Mouse (Mus musculus) heart, postnatal 36 days (tissue): ENCODE measurements at regions not wholly inside any gene's neighbourhood (a gene's known extent, or its start where the extent isn't known, plus 50 kb on each side); places are given as distances from the start of the nearest gene placed in this dataset.

Experiments
- DNase-seq, 2 experiments: peaks; one replicate each; pipeline ENCODE4 v3.0.0; 2021 to 2022
- intact Hi-C: fragments of 180-260 bp; cut with DNase I; formaldehyde crosslinking; loops from one replicate; pipeline ENCODE4 v1.15.1; 2025

DNA sequence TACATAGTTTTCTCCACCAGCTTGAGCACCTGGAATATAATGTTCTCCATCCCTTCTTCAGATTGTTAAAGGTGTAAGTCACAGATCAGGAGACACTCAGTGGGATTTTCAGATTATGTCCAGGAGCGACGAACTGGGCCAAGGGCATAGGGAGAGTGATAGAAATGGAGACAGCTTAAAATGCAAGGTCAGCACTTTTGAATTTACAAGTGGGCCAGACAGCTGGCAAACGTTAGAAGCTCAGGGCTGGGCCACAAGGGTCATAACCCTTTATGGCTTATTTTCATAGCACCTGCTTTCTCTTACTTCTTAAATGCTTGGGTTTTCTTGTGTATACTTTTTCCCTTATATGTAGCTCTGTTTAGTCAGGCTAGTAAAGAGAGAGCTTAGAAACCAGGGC lies 488.8 kb upstream of the Hs6st1 start:
- intact Hi-C loops = no loop called here
- no peak for DNase-seq

DNA sequence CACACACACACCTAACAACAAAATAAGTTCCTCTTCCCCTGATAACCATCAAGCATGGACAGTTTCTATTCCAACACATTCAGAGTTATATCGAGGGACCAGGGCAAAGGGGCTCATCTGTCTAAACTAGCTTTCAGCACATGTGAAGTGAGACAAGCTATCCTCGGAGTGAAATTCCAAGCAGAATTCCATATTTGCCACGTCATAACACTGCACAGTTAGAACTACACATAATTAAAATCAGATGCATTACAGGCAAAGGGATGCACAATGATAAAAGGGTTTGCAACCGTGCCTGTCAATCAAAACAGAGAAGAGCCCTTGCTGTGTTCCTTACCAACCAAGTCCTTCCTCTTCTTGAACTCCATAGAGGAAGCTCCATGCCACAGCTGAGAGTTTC lies 488.2 kb upstream of the Hs6st1 start:
- intact Hi-C loops = no loop called here
- DNase-seq = no peak

DNA sequence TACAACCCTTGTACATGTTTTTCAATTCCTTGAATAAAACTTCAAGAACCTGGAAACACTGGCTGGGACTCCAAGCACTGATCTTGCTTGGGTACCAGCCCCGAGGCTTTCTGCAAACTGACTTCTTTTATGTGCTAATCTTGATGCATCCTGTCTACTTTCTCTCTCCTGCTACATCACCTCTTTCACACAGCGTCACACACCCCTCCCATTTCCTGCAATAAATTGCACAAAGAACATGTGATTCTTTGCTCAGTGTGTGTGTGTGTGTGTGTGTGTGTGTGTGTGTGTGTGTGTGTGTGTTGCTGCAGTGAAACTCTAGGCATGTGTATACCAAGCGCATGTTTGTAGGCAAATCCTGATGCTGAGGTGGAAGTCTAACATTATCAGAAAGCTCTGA lies 487.7 kb upstream of the Hs6st1 start:
- intact Hi-C loops = no loop called here
- no peak for DNase-seq

DNA sequence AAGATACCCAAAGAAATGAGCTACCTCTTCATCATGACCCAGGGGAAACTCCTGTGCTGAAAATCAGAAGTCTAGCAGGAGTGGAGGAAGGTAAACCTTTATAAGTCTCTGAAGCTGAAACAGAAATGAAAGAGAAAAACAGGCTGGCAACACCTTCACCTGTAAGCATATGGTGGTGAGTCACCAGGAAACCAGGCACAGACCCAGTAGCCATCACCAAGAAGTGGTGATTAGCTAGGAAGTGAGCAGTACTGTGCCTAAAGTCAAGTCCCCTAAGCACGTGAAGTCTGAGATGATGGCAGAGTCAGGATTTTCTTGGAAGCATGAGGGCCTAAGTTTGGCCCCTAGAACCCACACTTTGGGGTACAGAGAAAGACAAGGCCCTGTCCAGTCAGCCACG lies 480.3 kb upstream of the Hs6st1 start:
- DNase-seq = no peak
- intact Hi-C loops = no loop called here

DNA sequence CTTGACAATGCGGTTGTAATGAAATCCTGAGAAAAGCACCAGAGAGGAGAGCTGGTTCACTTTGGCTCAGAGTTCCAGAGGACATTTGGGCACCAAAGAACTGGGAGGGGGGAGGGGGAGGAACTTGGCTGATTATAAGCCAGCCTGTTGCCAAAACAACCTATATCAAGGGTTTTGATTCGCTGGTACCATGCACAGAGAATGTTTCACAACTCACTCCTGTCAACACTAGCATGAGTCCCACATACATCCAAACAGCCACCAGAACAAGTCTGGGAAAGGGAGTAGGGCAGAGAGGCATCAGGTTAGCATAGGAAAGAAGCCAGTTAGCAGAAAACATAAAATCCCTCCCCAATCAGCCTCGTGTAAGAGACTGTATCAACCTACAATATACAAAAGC lies 479.3 kb upstream of the Hs6st1 start:
- no peak for DNase-seq
- intact Hi-C loops = no loop called here

DNA sequence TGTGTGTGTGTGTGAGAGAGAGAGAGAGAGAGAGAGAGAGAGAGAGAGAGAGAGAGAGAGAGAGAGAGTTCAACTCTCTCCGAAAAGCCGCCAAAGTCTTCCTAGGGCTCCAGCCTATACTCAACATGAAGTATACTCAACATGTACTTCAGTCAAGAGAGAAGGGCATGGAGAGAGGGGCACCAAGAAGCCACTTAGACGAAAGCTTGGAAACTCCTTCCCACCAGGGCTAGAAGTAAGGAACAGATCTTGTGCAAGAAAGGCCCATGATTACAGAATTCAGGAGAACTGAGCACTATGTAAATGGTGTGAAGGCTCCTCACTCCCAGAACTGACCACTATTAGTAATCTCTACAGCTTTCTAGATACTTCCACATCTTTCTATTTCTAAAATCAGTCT lies 467.4 kb upstream of the Hs6st1 start:
- DNase-seq = no peak
- intact Hi-C loops = no loop called here

DNA sequence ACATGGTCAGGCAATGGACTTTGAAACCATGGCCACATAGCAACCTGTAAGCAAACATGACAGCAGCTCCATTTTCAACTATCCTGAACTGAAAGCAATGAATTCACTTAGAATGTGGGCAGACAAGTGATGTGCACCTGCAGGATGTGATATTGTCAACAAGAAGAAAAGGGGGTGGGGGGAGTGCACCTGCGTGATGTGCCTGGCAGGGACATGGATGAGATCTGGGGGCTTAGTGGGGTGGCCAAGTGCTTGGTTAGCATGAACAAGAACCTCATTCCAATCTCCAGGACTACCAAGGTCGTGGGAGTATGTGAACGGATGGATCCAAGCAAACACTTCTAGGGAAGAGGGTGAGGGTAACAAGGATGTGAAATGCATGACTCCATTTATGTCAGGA lies 453.1 kb upstream of the Hs6st1 start:
- intact Hi-C loops = no loop called here
- no peak for DNase-seq

DNA sequence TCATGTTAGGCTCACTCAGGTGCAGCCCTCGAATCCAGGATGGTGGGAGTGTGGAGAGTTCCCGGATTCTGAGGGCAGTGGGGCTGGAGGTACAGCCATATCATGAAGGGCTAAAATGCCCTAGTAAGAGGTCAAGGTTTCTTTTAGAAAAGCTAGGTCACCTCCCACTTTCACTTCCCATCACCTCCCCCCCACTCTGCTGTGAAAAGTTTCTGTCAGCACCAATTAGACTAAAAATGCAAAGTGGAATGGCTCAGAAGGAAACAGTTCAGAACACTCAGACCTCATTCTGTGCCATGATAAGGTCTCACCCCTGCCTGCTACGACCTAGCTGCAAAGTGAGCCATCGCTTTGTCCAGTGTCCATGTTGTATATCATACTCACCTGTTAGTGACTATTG lies 448.7 kb upstream of the Hs6st1 start:
- intact Hi-C loops = no loop called here
- no peak for DNase-seq

DNA sequence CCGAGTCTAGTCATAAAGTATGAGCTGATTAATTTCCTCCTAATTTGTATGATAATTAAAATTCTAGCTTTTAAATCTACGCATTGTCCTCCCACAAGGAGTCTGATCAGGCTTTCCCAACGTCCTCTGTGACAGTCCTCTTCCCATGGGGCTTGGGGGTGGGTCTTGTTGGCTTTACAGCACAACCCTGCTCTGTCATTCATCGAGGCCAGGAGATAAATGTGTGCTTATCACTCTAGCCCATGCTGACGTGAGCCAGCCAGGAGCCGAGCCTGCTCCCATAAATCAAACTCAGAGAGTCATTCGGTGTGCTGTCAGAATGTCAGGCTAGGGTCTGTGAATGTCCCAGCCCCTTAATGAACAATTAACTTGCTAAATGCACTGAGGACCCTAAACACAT lies 425.6 kb upstream of the Hs6st1 start:
- no peak for DNase-seq
- intact Hi-C loops = no loop called here

DNA sequence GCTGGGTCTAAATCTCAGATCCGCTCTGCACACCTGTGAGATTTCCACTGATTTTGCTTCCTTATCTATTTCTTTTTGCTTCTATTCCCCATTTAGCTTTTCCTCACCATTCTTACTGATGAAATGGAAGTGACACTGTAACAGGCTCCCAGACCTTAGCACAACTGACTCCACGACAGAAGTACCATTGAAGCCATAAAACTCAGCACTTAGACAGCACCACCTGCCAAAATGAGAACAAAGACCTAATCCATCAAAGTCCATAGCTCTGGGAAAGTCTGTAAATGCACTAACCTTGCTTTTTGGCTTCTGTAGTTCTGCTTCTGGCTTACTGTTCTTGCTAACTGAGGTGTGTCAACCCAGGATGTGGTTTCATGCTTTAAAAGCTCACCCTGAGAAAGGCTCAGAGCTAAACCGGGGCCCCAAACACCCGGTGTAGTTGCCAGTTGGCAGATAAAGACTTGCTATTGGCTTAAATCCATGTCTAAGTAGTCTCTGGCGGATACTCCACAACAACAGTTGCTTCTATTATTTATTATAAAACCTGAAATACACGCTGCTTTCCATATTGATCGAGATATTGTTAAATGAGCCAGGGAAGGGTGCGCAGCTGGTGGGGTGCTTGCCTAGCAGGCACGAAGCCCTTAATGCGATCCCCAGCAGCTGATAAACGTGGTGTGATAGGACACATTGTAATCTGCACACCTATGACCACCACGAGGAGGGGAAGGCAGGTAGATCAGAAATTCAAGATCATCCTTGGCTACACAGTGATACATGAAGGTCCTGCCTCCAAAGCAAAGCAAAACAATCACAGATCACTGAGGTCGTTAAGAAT lies 414.9 kb upstream of the Hs6st1 start:
- intact Hi-C loops = no loop called here
- DNase-seq = no peak

DNA sequence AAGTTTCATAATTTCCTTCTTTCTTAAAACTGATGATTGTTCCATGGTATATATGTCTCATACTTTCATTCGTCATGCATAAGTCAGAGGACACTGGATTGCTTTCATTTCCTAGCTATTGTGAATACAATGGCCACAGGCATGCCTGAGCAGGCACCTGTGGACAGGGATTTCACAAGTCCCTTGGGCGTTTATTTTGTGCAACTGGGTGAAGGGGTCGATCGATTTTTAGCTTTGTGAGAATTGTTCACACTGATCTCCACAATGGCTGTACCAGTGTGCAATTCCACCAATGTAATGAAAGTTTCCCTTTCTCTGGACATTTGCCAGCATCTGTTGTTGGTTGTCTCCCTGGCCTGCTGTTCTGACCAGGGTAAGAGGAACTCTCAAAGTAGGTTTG lies 405.2 kb upstream of the Hs6st1 start:
- DNase-seq = no peak
- intact Hi-C loops = no loop called here

DNA sequence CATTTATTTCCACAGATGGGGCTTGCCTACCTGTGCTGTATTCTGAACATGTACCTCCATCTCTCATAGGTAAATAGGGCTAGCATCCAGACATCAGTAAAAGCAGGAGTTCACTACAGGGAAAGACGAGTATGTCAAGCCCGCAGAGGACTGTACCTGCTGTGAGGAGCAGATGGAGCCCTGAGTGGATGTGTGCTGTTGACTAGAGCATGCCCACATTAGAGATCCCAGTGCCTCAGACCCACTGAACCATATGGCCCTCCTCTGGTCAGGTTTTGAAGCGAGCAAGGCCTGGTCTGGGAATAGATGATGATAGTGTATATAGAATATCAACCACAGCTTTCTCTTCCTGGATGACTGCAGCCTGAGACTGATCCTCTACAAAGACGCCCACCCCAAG lies 394.7 kb upstream of the Hs6st1 start:
- no peak for DNase-seq
- intact Hi-C loops = no loop called here

DNA sequence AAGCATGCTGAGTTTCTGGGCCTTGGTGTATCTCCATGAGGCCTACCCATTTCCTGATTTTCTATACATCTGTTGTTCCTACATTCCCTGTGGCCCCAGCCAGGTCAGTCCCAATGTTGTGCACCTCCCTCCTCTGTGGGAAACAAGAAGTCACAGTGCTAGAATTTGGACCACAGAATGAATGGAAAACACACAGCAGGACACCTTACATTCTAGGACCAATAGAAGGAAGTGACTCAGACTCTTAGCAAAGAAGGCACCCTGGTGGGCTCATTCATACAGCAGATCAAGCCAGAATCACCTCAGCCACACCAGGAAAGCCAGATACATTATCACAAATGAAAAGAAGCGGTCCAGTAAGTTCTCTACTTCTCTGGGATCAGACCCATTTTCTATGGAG lies 394.2 kb upstream of the Hs6st1 start:
- DNase-seq = no peak
- intact Hi-C loops = no loop called here

DNA sequence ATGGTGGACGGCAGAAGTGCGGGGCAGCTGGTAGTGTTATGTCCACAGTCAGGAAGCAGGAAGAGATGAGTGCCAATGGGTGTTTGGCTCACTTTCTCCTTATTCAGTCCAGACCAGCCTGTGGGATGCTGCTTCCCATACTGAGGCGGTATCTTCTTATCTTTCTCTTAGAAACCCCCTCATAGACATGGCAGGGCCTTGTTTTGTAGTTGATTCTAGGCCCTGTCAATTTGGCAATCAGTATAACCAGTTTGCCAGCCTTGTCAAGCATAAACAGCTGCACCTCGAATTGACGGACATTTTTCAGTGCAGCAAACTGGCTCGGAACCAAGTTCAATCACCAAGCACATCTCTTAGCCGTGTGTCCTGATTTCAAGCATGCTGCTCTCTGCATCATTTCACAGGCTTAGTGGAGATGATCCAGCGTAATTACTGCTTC lies 385.7 kb upstream of the Hs6st1 start:
- intact Hi-C loops = no loop called here
- DNase-seq = no peak

DNA sequence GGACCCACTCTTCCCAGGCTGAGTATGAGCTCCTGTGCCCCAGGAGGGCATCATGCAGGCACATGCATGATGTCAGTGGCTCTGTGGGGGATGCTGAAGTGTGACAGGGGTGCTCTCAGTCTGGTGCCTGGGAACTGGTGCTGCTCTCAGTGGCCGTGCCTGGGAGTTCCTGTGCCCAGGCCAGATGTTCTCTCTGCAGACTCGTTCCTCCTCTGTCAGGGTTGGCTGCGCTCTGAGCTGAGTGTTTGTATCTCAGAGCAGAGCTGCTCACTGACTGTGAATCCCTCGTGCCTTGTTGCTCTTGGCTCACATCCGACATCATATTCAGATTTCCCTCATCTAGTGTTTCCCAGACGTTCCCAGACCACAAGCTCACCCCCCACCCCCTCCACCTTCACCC lies 382.5 kb upstream of the Hs6st1 start:
- no peak for DNase-seq

DNA sequence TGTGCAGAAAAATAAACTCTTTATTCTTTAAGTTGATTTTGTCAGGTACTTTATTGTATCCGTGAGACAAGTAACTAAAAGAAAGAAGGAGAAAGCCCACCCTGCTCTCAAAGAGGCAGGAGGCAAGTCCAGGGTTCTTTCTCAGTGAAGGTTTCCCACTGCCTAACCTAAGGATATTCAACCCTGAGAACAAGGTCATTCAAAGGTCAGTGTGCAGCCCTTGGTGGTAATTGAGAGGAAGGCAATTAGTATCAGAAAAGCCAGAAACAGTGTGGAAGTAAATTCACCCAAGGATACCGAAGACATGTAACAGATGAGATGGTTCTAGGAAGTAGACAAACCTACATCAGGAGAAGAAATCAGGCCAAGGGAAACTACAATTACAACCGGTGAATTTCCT lies 373.9 kb upstream of the Hs6st1 start:
- no peak for DNase-seq
- intact Hi-C loops = no loop called here

More for the DNA sequence above, 382.5 kb upstream of the Hs6st1 start:
- intact Hi-C loops = no loop called here

DNA sequence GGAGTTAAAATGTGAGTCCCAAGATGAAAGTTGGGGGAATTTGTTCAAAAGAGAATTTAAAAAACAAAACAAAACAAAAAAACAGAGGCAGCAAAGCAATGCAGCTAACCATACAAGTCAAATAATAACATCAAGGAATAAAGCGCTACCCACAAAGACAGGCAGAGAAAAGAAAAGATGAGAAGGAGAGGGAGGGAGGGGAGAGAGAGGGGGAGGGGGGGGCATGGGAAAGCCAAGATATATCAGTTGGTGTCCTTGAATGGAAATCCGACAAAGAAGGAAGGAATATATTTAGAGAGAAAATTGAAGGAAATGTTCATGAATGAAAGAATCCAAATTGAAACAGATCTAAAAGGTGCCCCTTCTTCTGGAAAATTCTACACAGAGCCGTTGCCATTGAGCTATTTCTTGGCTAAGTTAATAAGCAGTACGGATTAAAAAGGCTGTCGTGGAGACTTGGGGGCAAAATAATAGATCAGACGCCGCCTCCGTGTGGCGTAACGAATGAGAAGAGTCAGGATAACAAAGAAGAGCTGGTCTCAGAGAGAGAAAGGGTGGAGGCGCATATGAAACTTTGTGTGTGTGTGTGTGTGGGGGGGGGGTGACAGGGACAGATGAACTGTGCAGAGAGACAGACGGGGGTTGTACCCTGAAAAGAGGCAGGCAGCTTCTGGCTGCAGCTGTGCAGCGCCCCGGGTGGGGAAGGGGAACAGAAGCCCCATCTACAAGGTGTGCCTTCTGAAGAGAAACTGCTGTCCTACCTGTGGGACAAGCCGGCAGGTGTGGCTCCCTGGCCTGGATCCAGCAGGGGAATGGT lies 373.2 kb upstream of the Hs6st1 start:
- DNase-seq = no peak
- intact Hi-C loops = no loop called here

DNA sequence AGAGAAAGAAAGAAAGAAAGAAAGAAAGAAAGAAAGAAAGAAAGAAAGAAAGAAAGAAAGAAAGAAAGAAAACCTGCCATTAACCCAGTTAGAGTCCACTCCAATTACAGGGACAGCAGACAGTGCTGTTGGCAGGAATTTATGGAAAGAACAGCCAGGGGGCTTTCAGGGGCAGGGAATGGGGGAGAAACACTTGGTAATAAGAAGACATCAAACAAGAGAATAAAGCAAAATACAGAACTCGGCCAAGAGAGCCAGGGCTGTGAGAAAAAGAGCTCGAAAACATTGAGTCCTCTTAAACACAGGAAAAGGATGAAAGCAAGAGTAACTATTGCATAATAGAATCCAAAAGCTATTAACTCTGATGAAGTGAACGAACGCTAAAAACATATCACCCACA lies 371.0 kb upstream of the Hs6st1 start:
- no peak for DNase-seq
- intact Hi-C loops = no loop called here

DNA sequence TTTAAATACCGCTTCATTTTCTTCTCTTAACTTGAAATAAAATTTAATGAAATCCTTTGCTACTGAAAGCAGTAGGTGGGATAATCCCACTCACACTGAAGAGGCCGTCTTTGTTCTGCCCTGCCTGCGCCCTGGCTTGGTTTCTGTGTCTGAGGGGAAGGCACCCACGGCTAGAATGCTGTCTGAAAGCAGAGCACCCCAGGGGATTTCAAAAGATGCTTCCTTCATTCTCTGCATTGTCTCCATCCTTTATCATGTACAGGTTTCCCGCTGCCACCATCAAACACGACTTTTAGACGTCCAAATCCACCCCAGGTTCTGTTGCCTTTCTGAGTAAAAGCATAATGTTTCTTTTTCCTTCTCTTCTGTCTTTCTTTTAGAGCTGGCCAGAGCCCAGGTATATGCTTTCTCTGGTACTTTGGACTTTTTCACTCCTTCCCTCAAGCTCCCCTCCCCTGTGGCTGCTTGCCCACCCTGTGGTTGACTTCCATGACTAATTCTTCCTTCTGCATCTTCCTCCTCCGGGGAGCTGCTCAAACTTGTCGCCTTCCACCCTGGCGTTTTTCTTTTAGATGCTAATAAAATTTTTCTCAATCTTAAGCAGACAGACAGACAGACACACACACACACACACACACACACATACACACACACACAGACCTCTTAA lies 370.2 kb upstream of the Hs6st1 start:
- DNase-seq = no peak
- intact Hi-C loops = no loop called here

DNA sequence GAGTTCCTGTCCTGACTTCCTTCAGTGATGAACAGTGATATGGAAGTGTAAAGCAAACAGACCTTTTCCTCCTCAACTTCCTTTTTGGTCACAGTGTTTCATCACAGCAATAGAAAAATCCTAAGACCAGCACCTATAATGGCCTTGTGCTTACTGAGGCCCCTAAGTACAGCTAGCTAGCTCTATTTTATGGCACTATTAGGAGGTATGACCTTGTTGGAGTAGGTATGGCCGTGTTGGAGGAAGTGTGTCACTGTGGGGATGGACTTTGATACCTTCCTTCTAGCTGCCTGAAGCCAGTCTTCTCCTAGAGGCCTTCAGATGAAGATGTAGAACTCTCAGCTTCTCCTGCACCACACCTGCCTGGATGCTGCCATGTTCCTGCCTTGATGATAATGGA lies 365.6 kb upstream of the Hs6st1 start:
- intact Hi-C loops = no loop called here
- DNase-seq = no peak

DNA sequence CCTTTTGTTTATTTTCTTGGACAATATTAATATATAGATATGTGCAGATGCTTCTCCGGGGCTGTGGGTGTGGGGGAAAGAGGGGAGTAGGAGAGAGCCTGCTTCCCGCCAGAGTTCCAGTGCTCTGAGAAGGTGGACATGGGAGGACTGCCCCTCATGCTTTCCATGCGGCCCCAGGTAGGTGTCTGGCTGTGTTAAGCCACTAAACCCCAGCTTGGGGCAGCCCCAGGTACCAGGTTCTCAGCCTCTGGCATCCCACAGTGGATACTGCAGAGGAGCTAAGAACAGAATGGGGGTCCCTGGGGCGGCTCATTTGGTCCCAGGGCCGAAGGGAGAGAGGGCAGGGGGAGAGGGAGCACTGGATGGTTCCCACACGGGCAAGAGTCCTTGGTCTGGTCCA lies 361.9 kb upstream of the Hs6st1 start:
- intact Hi-C loops = no loop called here

More for the DNA sequence above, 361.9 kb upstream of the Hs6st1 start:
- no peak for DNase-seq
